Mouse (Mus musculus): ENCODE measurements around the gene A830005F24Rik.
A peak's percentile ranks its signal among the peaks of the same experiment; 100 is the strongest.

The A830005F24Rik gene

GRCm38 (mm10) chr13:48544867-48545266, 31.5 kb downstream of the A830005F24Rik start:
- no peak for DNase-seq (ENCODE audit: low spot score in 2 of 2)

- DNase-seq (ENCODE audit: low spot score in 2 of 2) = peak; percentile 94 to 95
Observed at GRCm38 (mm10) chr13:48545476-48546281, 32.3 kb downstream of the A830005F24Rik start.

- peak; percentile 99 for DNase-seq (ENCODE audit: low spot score in 2 of 2)
Observed at GRCm38 (mm10) chr13:48546330-48546917, 33.1 kb downstream of the A830005F24Rik start.

GRCm38 (mm10) chr13:48547623-48548022, 34.3 kb downstream of the A830005F24Rik start:
- DNase-seq (ENCODE audit: low spot score in 2 of 2) = no peak

GRCm38 (mm10) chr13:48548296-48548695, 34.9 kb downstream of the A830005F24Rik start:
- no peak for DNase-seq (ENCODE audit: low spot score in 2 of 2)

- no peak for DNase-seq (ENCODE audit: low spot score in 2 of 2)
Observed at GRCm38 (mm10) chr13:48552181-48553090, 39.1 kb downstream of the A830005F24Rik start.

- no peak for DNase-seq (ENCODE audit: low spot score in 2 of 2)
Observed at GRCm38 (mm10) chr13:48553511-48553910, 40.1 kb downstream of the A830005F24Rik start.

- peak in 1 of 2 experiments; percentile 13 for DNase-seq (ENCODE audit: low spot score in 2 of 2)
Observed at GRCm38 (mm10) chr13:48554552-48554951, 41.2 kb downstream of the A830005F24Rik start.

- DNase-seq (ENCODE audit: low spot score in 2 of 2) = no peak
Observed at GRCm38 (mm10) chr13:48555976-48556375, 42.6 kb downstream of the A830005F24Rik start.

- no peak for DNase-seq (ENCODE audit: low spot score in 2 of 2)
Observed at GRCm38 (mm10) chr13:48561481-48561880, 48.1 kb downstream of the A830005F24Rik start.

- DNase-seq (ENCODE audit: low spot score in 2 of 2) = no peak
Observed at GRCm38 (mm10) chr13:48562336-48562735, 49.0 kb downstream of the A830005F24Rik start.

Data from natural killer cell, adult 2 months (primary cell).